Mouse (Mus musculus) cerebellum, postnatal 10 days (tissue): Measurements from ENCODE around the gene Tap2.

Experiments used
- DNase-seq, 2 experiments: peaks; one replicate each; pipeline ENCODE4 v3.0.0; 2021; ENCODE audit warnings: mixed read lengths in 2 of 2

Gene Tap2

DNA sequence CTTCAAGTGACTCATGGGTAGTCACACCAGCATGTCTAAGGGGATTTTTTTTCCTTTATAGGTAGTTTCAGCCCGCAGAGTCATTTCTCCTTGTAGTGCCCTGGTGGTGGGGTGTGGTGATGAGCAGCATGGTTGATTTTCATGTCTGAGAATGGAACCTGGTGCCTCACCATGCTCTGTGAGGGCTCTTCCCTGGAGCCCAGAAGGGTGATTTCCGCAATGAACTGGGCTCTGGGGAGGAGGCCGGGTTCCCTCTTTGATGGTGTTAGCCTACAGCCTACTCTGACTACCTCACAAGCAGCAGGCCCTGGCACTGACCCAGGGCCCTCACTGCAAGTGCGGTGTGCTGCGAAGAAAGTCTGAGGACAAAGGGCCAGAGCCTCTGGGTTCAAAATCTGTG, at the start of gene Tap2:
TSS of gene Tap2 (plus strand) at position 84 of the 400 bp plus-strand sequence.
- DNase-seq = no peak

DNA sequence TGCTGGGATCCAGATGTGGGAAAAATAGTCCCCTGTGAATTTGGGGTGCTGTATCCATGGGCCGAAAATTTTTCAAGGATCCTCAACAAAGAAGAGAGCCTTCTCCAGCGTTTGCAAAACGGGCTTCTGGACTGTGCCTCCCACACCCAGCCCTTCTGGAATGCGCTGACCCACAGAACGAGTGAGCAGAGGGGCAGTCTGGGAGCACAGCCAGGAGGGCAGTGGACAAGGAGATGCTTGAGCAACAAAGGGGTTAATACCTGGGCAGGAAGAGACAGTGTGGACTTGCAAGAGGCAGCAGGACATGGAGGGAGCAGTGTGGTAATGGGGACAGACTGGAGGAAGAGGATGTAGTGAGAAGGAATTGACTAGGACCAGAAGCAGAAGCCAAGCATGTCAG, 47.8 kb upstream of the Tap2 start:
- DNase-seq = no peak

DNA sequence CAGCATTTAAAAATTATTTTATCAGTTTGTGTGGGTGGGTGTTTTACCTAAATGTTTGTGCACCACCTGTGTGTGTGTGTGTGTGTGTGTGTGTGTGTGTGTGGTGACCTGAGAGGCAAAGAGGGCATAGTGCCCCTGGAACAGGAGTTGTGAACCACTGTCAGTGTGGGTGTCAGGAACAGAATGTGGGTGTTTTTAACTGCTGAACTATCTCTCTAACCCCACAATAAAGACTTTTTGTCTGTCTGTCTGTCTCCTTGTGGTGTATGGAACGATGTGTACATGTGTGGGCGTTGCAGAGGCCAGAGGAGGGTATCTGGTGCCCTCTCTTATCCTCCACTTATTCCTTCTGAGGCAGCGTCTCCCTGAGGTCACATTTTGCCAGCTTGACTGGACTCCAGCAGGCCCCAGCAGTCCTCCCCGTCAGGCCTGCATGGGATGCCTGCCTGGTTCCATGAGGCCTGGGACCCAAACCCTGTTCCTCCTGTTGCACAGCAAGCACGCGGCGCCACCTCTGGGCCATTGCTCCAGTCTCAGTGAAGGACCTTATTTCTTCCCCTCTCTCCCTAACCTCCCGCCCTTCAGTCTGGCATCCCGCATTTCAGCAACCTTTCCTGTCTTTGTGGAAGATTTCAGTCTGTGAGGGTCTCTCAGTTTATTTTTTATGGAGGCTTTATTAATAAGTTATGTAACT, 39.0 kb upstream of the Tap2 start:
- DNase-seq = peak in 1 of 2 experiments; percentile 32

DNA sequence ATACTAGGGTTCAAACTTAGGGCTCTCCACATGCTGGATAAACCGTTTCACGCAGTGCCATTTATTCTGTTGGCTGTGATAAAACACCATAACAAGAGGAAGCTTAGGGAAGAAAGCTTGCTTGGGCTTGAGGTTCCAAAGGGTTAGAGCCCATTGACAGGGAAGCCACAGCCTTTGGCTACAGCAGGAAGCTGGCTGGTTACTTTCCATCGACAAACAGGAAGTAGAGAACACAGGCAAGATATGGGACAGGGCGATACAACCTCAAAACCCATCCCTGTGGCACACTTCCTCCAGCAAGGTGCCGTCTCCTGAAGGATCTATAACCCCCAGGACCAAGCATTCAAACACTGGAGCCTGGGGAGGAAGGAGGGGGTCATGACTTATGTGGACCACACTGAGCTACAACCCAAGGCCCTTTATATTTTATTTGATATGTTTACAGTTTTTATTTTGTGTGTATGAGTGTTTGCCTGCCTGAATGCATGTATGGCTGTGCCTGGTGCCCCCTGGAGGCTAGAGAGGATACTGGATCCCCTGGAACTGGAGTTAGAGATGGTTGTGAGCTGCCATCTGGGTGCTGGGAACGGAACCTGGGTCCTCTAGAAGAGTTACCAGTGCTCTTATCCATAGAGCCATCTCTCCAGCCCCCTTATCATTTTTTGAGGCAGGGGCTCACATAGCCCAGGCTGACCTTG, 38.1 kb upstream of the Tap2 start:
- DNase-seq = no peak

DNA sequence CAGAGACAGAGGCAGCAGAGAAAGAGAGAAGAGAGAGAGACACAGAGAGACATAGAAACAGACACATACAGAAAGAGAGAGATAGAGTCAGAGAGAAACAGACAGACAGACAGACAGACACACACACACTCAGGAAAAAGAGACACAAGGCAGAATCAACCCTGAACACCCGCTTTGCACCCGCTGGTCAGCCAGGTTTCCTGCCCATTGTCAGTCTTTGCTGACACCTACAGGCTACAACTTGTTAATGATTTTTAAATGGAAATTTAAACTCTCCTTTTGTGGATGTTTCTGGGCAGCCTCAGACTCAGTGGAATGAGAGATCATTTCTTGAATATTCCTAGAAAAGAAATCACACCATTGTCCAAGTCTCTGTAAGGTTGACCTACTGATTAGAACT, 34.0 kb upstream of the Tap2 start:
- DNase-seq = peak; percentile 69 to 74

DNA sequence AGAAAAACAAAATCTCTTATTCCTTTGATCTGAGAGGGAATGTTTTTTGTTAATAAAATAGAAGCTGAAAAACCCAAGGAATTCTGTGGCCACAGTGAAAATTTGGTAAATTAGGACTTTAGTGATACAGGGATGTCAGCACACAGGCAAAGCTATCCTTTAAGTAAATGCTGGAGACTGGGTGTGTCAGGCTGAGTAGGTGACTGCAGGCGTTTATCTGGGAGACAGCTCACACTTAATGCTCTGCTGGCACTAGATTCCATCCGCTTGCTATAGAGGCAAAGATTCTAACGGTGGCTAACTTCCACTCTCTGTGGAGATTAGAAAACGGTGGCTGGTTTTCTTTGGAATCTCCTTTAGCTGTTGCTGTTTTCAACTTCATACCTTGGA, 32.8 kb upstream of the Tap2 start:
- DNase-seq = no peak

DNA sequence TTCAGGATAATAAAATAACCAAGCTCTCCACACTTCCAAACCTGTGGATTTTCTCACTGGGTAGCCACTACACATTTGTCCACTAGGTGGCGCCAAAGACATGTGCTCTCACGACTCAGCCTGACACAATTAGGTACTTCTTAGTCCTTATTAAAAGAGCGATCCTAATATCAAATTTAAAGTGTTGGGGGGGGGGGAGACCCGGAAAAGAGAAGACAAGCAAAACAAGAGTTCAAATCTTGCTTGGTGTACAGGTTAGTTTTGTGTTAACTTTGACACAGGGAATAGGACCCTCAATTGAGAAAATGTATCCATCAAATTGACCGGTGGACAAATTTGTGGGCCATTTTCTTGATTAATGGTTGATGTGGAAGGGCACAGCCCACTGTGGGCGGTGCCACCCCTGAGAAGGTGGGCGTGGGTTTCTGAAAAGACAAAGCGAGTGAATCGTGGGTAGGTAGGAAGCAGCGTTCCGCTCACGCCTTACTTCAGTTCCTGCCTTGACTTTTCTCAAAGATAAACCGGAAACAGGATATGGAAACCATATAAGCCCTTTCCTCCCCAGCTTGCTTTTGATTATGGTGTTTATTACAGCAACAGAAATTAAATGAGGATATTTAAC, 32.3 kb upstream of the Tap2 start:
- DNase-seq = peak; percentile 86 to 91

DNA sequence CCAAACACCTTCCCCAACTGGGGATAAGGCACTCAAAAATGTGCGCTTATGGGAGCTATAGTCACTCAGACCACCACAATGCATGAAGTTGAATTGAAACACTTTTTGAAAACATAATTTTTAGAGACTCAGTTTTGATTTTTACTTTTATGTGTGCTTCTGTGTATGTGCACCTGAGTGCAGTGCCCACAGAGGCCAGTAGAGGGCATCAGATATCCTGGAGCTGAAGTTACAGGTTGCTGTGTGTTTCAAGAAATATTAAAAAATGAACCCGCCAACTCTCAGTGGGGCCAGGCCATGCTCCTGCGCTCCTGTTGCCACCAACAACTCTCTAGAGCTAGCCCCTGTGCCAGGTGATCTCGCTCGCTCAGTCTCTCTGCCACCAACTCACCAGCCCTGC, 30.8 kb upstream of the Tap2 start:
- no peak for DNase-seq

DNA sequence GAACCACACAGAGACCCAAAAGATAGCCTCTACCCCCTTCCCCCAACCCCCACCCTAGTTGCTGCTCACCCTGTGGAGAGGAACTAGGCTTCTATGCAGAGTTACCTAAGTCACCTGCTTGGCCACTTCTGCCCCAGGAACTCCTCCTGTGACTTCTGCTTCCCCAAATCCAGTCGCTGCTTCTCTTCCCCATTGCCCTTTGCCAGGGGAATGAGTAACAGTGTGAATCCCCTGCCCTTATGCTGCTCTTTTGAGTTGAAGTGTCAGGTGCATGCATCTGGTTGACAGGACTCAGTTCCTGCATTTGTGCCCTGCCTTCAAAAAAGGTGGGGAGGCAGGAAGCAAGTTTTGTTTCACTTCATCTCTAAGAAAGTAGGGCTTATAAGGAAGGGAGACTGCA, 29.3 kb upstream of the Tap2 start:
- no peak for DNase-seq

DNA sequence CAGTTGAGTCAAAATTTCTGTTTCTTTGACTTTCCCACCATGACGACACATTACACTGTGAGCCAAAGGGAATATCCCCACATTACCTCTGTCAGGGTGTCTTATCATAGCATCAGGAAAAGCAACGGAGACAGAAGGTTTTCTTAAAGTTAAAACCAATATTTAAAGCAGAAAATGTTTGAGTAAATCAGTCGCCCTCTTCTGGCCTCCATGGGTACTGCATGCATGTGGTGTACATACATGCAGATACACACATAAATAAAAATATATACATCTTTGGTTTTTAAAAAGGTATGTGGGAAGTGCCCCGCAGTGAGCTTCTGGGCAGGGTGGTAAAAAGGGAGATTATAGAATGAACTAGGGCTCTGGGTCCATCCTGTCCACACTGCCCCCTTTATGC, 26.1 kb upstream of the Tap2 start:
- DNase-seq = no peak

DNA sequence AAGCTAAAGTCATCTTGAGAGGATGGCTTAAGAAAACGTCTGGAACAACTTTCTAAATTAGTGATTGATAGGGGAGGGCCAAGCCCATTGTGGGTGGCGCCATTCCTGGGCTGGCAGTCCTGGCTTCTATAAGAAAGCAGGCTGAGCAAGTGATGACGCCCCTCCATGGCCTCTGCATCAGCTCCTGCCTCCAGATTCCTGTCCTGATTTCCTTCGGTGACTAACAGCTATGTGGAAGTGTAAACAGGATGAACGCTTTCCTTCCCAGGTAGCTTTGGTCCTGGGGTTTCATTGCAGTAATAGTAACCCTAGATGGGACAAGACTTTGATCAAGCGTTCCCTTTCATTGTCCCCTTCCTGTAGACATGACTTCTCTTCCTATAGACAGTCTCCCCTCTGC, 24.3 kb upstream of the Tap2 start:
- DNase-seq = no peak

DNA sequence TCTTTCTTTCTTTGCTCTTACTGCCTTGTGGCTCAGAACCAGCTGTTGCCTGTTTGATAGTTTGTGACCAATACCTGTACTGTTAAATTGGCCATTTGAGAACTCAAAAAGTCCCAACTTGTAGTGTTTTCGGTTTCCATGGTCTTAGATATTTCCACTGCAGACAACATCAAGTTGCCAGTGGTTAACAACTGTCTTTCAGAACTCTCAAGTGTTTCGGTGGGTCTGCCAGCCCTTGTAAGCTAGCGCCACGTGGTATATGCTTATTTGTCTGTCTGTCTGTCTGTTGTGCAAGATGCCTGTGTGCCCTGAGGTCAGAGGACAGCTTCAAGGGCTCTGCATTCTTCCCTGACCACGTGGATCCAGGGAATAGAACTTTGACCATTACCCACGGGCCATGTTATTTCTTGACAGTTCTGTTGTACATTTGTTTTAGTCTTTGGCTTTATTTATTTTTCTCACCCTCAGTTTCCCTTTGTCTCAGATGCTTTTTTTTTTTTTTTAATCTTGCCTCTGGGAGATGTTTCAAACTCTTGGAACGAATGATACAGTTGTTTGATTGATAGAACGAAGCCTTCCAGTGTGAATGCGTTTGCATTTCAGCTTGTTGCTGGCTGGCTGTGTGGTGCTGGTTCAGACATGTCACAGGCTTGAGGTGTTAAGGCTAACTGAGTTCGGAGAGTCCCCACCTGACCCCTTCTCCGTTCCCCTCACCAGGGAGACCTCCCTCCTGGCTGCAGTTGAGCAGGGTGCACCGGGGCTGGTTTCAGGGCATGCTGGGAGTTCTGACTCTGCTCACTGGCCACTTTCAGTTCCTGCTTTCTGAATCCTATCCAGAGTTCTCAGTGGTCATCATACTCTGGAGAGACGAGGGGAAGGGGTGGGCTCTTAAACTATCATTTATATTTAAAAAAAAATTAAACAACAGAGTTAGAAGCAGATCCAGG, 23.1 kb upstream of the Tap2 start:
- no peak for DNase-seq

DNA sequence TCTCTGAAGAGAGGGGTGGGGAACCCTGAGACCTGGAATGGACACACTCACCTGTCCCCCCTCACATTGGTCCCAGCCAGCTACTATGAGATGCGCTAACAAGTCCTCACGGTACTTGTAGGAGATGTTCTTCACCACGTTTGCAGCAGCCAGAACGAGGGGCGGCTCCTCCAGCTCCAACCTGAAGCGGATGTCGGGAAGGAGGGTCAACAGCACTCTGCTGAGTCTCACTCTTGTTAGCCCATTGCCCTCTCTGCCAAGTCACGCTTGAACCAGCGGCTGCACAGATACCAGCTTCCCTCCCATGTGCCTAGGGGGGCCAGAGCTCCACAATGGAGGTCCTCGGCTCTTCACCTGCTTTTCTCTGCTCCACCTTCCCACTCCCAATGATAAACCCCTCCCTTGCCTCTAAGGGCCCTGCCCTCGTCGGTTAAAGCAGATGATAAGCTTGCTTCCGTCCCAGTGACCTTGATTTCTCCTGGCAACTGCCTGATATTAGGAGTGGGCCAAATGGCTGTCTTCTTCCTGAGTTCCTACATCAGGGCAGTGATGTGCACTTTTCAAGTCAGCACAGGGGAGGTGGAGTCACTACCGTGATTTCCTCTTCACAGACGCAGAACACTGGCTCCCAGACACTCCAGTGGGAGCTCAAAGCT, 19.6 kb upstream of the Tap2 start:
- DNase-seq = no peak

DNA sequence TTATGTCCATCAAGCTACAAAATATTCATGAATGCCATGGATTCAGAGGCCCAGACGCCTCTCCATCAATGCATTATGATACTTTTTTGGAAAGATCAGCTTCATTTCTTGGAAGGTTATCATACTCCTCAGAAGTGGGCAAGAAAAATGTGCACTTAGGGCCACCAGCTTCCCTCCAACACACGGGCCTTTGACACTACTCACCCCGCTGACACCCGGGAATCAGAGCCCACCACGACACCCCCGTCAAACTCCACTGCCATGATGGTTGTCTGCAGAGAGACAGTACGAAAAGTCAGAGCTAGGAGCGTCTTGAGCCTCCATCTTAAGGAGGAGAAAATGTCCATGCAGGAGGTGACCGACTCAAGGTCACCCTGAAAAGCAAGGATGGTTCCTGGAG, 17.8 kb upstream of the Tap2 start:
- no peak for DNase-seq

DNA sequence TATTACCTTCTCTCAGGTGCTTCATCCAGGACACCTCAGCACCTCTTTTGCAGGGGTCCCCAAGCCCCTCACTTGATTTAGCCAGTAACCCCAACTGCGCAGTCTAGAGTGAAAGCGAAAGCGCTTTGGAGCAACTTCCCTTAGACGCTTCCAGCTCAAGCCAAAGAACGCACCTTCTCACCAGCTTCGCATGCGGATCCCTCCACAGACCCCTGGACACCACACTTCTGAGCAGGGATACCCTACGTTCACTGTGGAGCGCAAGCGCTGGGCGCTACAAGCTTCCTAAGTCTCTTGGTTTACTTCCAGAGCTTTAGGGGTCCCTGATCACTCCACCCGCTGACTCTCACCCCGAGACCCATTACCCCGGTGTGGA, 16.5 kb upstream of the Tap2 start:
- no peak for DNase-seq

DNA sequence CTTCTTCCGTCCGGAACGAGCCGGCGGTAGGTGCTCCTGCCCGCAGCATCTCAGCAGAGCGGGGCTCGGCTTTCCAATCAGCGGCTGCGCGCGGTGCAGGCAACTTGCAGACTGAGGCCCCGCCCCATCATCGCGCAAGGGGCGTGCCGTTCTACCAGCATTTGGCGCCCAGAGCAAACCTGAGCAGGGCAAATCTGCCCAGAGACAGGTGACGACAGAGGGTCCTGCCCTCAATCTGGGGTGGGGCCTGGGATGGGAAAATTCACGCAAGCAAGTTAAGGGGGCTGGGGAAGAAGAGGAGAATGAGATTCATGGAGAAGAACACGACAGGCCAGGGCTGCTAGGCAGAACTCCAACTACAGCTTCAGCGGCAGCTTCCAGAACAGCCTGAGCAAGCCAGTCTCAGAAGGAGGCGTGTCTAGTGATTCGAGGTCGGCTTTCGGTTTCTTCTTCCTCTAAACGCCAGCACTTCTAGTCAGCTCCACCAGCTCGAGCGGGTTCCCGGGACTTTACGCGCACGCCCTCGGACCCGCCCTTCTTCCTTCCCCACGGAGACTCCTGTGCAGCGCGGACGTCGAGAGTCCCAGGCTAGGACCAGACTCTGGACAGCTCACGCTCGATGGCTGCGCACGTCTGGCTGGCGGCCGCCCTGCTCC, 15.9 kb upstream of the Tap2 start, which contains the start of the genes Tap1 and Psmb9:
TSS of gene Tap1 (plus strand) at position 293 of the 656 bp plus-strand sequence.
TSS of gene Psmb9 (minus strand) at position 504 of the 656 bp plus-strand sequence.
- peak; percentile 99 for DNase-seq

DNA sequence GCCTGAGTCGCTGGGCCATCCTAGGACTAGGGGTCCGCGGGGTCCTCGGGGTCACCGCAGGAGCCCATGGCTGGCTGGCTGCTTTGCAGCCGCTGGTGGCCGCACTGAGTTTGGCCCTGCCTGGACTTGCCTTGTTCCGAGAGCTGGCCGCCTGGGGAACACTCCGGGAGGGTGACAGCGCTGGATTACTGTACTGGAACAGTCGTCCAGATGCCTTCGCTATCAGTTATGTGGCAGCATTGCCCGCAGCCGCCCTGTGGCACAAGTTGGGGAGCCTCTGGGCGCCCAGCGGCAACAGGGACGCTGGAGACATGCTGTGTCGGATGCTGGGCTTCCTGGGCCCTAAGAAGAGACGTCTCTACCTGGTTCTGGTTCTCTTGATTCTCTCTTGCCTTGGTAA, 15.3 kb upstream of the Tap2 start:
- DNase-seq = peak in 1 of 2 experiments; percentile 48

DNA sequence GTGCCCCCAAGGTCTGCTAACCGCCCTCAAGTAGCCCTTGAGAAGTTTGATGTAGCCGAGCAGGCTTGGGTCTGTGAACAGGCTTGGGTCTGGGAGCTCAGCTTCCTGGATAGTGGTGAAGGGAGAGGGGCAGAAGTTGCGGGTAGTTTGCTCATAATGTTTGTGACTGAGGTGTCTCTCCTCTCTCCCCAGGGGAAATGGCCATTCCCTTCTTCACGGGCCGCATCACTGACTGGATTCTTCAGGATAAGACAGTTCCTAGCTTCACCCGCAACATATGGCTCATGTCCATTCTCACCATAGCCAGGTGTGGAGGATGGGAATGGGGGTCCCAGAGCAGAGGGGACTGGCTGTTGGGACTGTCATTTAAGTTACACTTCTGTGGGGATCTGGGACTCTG, 14.3 kb upstream of the Tap2 start:
- DNase-seq = no peak

DNA sequence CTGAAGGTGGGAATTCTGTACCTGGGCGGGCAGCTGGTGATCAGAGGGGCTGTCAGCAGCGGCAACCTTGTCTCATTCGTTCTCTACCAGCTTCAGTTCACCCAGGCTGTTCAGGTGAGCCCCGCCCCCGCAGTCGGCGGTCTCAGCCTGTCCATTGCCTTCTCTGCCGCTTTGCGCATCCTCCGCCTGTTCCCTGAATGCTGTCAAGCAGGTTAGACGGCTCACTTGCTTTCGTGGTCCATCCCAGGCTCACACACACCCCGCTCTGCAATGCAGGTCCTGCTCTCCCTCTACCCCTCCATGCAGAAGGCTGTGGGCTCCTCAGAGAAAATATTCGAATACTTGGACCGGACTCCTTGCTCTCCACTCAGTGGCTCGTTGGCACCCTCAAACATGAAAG, 10.5 kb upstream of the Tap2 start:
- no peak for DNase-seq

DNA sequence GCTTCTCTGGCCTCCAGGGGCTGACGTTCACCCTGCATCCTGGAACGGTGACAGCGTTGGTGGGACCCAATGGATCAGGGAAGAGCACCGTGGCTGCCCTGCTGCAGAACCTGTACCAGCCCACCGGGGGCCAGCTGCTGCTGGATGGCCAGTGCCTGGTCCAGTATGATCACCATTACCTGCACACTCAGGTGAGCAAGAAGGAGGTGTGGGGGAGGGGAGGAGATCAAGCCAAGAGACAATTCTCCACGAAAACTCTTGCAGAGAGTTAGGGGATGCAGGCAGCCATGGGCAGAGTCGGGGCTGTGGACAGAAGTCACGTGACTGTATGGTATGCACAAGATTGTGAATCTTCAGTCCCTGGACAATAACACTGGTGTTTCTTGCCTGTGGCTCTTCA, 9.9 kb upstream of the Tap2 start:
- no peak for DNase-seq

DNA sequence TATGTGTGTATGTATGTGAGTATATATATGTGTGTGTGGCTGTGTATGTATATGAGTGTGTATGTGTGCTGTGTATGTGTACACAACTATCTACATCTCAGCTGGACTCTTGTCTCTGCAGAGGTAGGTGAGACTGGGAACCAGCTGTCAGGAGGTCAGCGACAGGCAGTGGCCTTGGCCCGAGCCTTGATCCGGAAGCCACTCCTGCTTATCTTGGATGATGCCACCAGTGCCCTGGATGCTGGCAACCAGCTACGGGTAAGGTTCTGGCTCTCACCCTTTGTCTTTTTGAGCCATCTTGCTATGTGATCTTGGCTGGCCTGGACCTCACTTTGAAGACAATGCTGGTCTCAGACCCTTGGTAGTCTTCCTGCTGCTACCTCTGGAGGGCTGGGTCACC, 8.6 kb upstream of the Tap2 start:
- DNase-seq = no peak

DNA sequence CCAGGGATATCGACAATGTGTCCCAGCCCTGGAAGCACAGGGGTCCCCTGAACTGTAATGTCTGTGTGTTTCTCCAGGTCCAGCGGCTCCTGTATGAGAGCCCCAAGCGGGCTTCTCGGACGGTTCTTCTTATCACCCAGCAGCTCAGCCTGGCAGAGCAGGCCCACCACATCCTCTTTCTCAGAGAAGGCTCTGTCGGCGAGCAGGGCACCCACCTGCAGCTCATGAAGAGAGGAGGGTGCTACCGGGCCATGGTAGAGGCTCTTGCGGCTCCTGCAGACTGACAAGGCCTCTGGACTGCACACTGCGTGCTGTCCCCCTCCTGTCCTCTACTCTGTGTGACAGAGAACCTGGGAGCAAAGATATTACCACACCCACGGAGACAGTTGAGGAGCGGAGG, 6.8 kb upstream of the Tap2 start:
- no peak for DNase-seq
